Mouse (Mus musculus): ENCODE measurements at regions not wholly inside any gene's neighbourhood (a gene's known extent, or its start where the extent isn't known, plus 50 kb on each side); places are given as distances from the start of the nearest gene placed in this dataset.
"Not testable (repeated sequence)": the region's sequence is repeated elsewhere in the genome, so short reads cannot be mapped to it uniquely, and the experiment has no call there.

- no peak for DNase-seq (ENCODE audit: low spot score in 2 of 2)
Observed at GRCm38 (mm10) chr17:79547075-79547474, 64.6 kb upstream of the Rmdn2 start.

DNA sequence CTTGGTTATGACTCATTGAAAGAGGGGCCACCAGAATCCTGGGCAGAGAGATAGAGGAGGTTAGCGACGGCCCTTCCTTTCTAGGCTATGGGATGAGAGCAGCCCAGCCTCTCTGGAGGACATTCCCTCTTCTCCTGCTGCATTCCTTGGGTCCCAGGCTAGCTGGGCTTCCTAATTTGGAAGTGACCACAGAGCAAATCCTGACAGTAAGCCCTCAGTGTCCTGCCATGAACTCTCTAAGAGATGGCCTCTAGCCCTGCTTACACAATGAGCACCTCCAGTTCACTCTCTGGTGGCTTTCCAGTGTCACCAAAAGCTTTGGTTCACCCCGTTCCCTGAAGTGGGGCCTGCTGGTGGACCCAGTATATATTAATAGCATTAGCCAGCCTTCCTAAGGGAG, 64.1 kb upstream of the Rmdn2 start:
- DNase-seq (ENCODE audit: low spot score in 2 of 2) = no peak

DNA sequence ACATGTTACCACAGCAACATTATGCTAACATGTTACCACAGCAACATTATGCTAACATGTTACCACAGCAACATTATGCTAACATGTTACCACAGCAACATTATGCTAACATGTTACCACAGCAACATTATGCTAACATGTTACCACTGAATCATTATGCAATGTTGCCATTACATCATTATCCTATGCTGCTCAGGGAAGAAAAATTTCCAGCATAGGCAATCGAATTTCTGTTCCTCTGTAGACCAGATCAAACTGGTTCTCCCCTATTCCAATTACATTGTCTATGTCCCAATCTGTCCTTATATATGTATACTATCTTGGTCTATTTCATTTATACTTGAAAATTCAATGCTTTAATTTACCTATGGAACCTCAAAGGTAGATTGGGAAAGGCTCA, 61.3 kb upstream of the Rmdn2 start:
- DNase-seq (ENCODE audit: low spot score in 2 of 2) = not testable (repeated sequence)

GRCm38 (mm10) chr17:79553850-79554249, 57.8 kb upstream of the Rmdn2 start:
- no peak for DNase-seq (ENCODE audit: low spot score in 2 of 2)

GRCm38 (mm10) chr17:79555593-79555992, 56.1 kb upstream of the Rmdn2 start:
- DNase-seq (ENCODE audit: low spot score in 2 of 2) = no peak
